Mouse (Mus musculus) erythroblast, embryonic 14.5 days (primary cell): Measurements from ENCODE around the gene Egr2.

ENCODE experiments used
- GATA1 ChIP-seq: IDR thresholded peaks from 2 replicates; pipeline ENCODE4 v1.6.1; 2012; ENCODE audit warnings: low read length, inconsistent platforms, mixed read lengths
- TAL1 ChIP-seq: IDR thresholded peaks from 3 replicates; pipeline ENCODE4 v1.6.1; 2012; ENCODE audit warnings: low read length, inconsistent platforms, mixed read lengths

GRCm38 (mm10) chr10:67524694-67525093, 10.6 kb upstream of the Egr2 start:
- no peak for TF ChIP-seq GATA1
- no peak for TF ChIP-seq TAL1
